Mouse (Mus musculus) heart, postnatal 36 days (tissue): ENCODE measurements at regions not wholly inside any gene's neighbourhood (a gene's known extent, or its start where the extent isn't known, plus 50 kb on each side); places are given as distances from the start of the nearest gene placed in this dataset.

ENCODE experiments used
- DNase-seq, 2 experiments: peaks; one replicate each; pipeline ENCODE4 v3.0.0; 2021 to 2022
- intact Hi-C: fragments of 180-260 bp; cut with DNase I; formaldehyde crosslinking; loops from one replicate; pipeline ENCODE4 v1.15.1; 2025

- intact Hi-C loops = no loop called here
- DNase-seq = no peak
Measured at GRCm38 (mm10) chr12:92292460-92293340, 443.7 kb upstream of the Sel1l start.

- intact Hi-C loops = no loop called here
- no peak for DNase-seq
Measured at GRCm38 (mm10) chr12:92291490-92291889, 442.5 kb upstream of the Sel1l start.

GRCm38 (mm10) chr12:92285511-92285910 is 436.6 kb upstream of the Sel1l start:
- intact Hi-C loops = no loop called here

GRCm38 (mm10) chr12:92280470-92280869 is 431.5 kb upstream of the Sel1l start:
- no peak for DNase-seq
- intact Hi-C loops = no loop called here

More at GRCm38 (mm10) chr12:92285511-92285910, 436.6 kb upstream of the Sel1l start:
- DNase-seq = no peak

GRCm38 (mm10) chr12:92251962-92252361 is 403.0 kb upstream of the Sel1l start:
- intact Hi-C loops = no loop called here
- no peak for DNase-seq

GRCm38 (mm10) chr12:92246790-92247451 is 398.0 kb upstream of the Sel1l start:
- DNase-seq = no peak
- intact Hi-C loops = no loop called here

GRCm38 (mm10) chr12:92239956-92240699 is 391.2 kb upstream of the Sel1l start:
- intact Hi-C loops = no loop called here
- no peak for DNase-seq

- intact Hi-C loops = no loop called here
- DNase-seq = no peak
Measured at GRCm38 (mm10) chr12:92233650-92234408, 384.9 kb upstream of the Sel1l start.

GRCm38 (mm10) chr12:92228585-92228984 is 379.6 kb upstream of the Sel1l start:
- no peak for DNase-seq
- intact Hi-C loops = no loop called here

GRCm38 (mm10) chr12:92203351-92203750 is 354.4 kb upstream of the Sel1l start:
- no peak for DNase-seq
- intact Hi-C loops = no loop called here

- no peak for DNase-seq
- intact Hi-C loops = no loop called here
Measured at GRCm38 (mm10) chr12:92200602-92201001, 351.6 kb upstream of the Sel1l start.

- no peak for DNase-seq
- intact Hi-C loops = no loop called here
Measured at GRCm38 (mm10) chr12:92198738-92199477, 350.0 kb upstream of the Sel1l start.

- no peak for DNase-seq
- intact Hi-C loops = no loop called here
Measured at GRCm38 (mm10) chr12:92193934-92194685, 345.2 kb upstream of the Sel1l start.

- DNase-seq = no peak
- intact Hi-C loops = no loop called here
Measured at GRCm38 (mm10) chr12:92193199-92193933, 344.4 kb upstream of the Sel1l start.

- intact Hi-C loops = no loop called here
- DNase-seq = no peak
Measured at GRCm38 (mm10) chr12:92189022-92189421, 340.1 kb upstream of the Sel1l start.

GRCm38 (mm10) chr12:92187133-92187482 is 338.2 kb upstream of the Sel1l start:
- no peak for DNase-seq
- intact Hi-C loops = no loop called here

- no peak for DNase-seq
- intact Hi-C loops = no loop called here
Measured at GRCm38 (mm10) chr12:92186448-92187132, 337.6 kb upstream of the Sel1l start.

GRCm38 (mm10) chr12:92179292-92179691 is 330.3 kb upstream of the Sel1l start:
- intact Hi-C loops = no loop called here
- no peak for DNase-seq
